Mouse (Mus musculus): ENCODE results near the gene Pif1. TPM values are rescaled to one million over a fixed set of nuclear protein-coding genes. Genes with fewer than 3 reads are reported as not detected.

Gene Pif1
- polyA plus RNA-seq (2017; shearing (Covaris generic)), result 1 to 10 TPM in 1 of 2 experiments, under 1 TPM in 1; 0.96 to 2.6 TPM

GRCm38 (mm10) chr9:65586406-65587269 lies at the start of gene Pif1:
TSS of gene Pif1 (plus strand) at chr9:65587160.

DNA sequence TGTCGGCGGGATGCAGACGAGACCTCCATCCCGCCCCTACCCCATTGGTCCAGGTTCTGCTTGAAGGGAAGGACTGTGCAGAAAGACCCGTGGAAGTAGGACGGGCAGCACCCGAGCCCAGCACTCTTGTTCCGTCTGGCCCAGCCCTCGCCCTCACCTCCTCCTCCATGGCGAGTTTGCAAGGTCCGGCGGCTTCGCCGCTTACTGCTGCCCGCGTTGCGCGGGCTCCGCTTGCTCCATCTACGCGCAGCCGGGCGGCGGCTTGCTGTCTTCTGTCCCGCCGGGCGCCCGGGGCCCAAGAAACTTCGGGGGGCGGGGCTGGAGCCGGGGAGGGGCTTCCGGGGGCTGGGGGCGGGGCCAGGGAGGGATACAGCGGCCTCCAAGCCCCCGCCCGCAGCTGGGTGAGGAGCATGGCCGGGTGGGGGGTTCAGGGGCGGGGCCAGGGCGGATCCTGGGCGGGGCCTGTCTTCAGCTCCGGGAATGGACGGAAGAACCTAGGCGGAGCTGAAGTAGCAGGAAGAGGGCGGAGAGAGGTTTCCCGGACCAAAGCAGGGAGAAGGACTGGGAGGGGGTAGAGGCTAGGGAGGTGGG lies 7.1 kb upstream of the Pif1 start, which contains the start of gene Plekho2:
Gene Plekho2, minus strand, starts transcription at position 260 of the 591 bp plus-strand sequence.

GRCm38 (mm10) chr9:65629025-65629766 lies 42.2 kb downstream of the Pif1 start, which contains the start of gene Rbpms2:
TSS of gene Rbpms2 (plus strand) at chr9:65629648.

Other genes with a start within 250 kb of the Pif1 start
- 10 to 100 TPM; 37.1 to 44.0 TPM for gene Pdcd7, start 241.1 kb upstream of the Pif1 start, polyA plus RNA-seq (2017; shearing (Covaris generic))
- gene Ubap1l, start 226.1 kb upstream of the Pif1 start, polyA plus RNA-seq (2017; shearing (Covaris generic)), result not detected
- under 1 TPM in 1 of 2 experiments, not detected in 1; 0.19 TPM for gene Kbtbd13, start 195.5 kb upstream of the Pif1 start, polyA plus RNA-seq (2017; shearing (Covaris generic))
- 1 to 10 TPM in 1 of 2 experiments, under 1 TPM in 1; 0.49 to 2.1 TPM for gene Rasl12, start 188.7 kb upstream of the Pif1 start, polyA plus RNA-seq (2017; shearing (Covaris generic))
- under 1 TPM in 1 of 2 experiments, not detected in 1; 0.55 TPM for gene Slc51b, start 164.2 kb upstream of the Pif1 start, polyA plus RNA-seq (2017; shearing (Covaris generic))
- gene Mtfmt, start 151.4 kb upstream of the Pif1 start, polyA plus RNA-seq (2017; shearing (Covaris generic)), result 10 to 100 TPM; 36.6 to 46.7 TPM
- gene Spg21, start 126.2 kb upstream of the Pif1 start, polyA plus RNA-seq (2017; shearing (Covaris generic)), result 100 to 1,000 TPM; 124 to 138 TPM
- gene Ankdd1a, start 67.0 kb upstream of the Pif1 start, polyA plus RNA-seq (2017; shearing (Covaris generic)), result under 1 TPM; 0.13 to 0.31 TPM
- 10 to 100 TPM; 70.1 to 71.2 TPM for gene Plekho2, start 7.1 kb upstream of the Pif1 start, polyA plus RNA-seq (2017; shearing (Covaris generic))
- gene Rbpms2, start 42.5 kb downstream of the Pif1 start, polyA plus RNA-seq (2017; shearing (Covaris generic)), result under 1 TPM in 1 of 2 experiments, not detected in 1; 0.27 TPM
- gene Oaz2, start 80.8 kb downstream of the Pif1 start, polyA plus RNA-seq (2017; shearing (Covaris generic)), result 100 to 1,000 TPM in 1 of 2 experiments, 10 to 100 TPM in 1; 81.4 to 128 TPM
- 1 to 10 TPM; 4.0 to 5.2 TPM for gene Zfp609, start 240.4 kb downstream of the Pif1 start, polyA plus RNA-seq (2017; shearing (Covaris generic))

All from inflammation-experienced regulatory T-cells (primary cell).